Mouse (Mus musculus): Measurements from ENCODE around the gene Cd63. TPM values are rescaled to one million over a fixed set of nuclear protein-coding genes. Genes with fewer than 3 reads are reported as not detected.
A peak's percentile ranks its signal among the peaks of the same experiment; 100 is the strongest.

Gene Cd63
- total RNA-seq, 1 experiment: 226 TPM

DNA sequence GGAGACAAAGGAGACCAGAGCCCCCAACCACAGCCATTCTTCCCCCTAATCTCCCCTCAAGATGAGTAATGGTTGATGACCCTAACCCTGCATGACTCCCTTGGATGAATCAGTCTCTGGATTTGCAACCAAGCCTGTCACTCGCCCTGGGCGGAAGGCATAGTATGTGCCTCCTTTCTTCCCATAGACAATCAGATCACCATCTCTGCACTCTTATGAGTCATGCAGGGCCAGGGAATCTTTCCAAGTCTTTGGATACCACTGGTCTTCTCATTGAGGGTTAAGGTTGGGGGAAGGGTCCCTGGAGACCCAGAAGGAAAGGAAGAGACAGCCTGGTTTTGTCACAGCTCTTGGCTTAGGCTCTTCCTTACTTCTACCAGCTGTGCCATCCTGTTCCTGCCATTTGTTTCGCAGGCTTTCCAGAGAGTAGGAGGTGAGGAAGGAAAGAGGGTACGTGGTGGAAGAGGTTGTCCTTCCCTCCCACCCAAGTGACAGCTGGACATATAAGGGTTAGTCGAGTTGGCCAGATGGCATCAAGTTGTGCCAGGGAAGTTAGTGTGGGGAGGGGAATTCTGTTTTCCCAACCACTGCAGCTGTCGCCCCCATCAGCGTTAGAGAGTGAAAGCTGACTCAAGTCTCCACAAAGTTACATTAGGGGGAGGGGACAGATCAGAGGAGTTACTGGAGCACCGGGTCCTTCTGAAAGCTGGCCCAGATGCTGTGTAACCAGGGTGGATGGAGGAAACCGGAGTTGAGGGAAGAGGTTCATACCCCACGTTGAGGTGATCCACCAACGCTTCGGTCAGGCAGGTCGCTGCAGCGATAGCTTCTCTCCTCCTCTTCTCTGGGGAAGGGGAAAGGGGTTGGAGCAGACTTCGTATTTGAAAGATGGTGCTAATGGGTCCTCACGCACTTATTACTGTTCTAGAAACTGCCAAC, 21.4 kb downstream of the Cd63 start:
- no peak for DNase-seq (ENCODE audit: low read depth, low spot score)
- Histone ChIP-seq H3K4me3 (ENCODE audit: insufficient read depth in 1 of 2, low read depth in 1 of 2, low read length in 2 of 2, poor library complexity in 1 of 2, severe bottlenecking in 1 of 2) (peak overlapping the region; percentile 76 to 95), H3K9ac (ENCODE audit: insufficient read depth, low read depth, low read length, poor library complexity, severe bottlenecking) (peak overlapping the region; percentile 59; the same call in 1 of the 2 replicates), H3K4me1 (ENCODE audit: control insufficient read depth in 2 of 2, insufficient read depth in 2 of 2, low read length in 2 of 2, poor library complexity in 1 of 2) (peaks cover 0 to 17% of the 10 kb centered on the region in 2 experiments; a peak in 2 of 4 replicates), H3K36me3 (ENCODE audit: control insufficient read depth, insufficient read depth, low read length, poor library complexity, severe bottlenecking) (peaks cover 8% of the 10 kb centered on the region; the same call in 1 of the 2 replicates), H3K27ac (ENCODE audit: insufficient read depth, low read depth, low read length, poor library complexity, severe bottlenecking) (no peak overlapping the region), H3K9me3 (ENCODE audit: control insufficient read depth, insufficient read depth, low read depth, low read length) (no peaks in the 10 kb centered on the region)
- no peak for TF ChIP-seq ZC3H11A (IDR thresholded peaks at IDR 0.05; ENCODE audit: borderline replicate concordance, low read depth, low read length)
- TF ChIP-seq MAFK (IDR thresholded peaks at IDR 0.05; ENCODE audit: insufficient read depth, low read depth, low read length): no peak
- TF ChIP-seq ZNF384 (IDR thresholded peaks at IDR 0.05; ENCODE audit: low read depth, low read length): no peak
- TF ChIP-seq HCFC1 (IDR thresholded peaks at IDR 0.05; ENCODE audit: borderline replicate concordance, insufficient read depth, low read length): no peak
- no peak for TF ChIP-seq CHD2 (IDR thresholded peaks at IDR 0.05; ENCODE audit: low read depth, low read length)
- in situ Hi-C loops (cut with MboI; ENCODE audit: low sequenced_read_pairs in 2 of 2, unreplicated experiment in 2 of 2): no loop called here

DNA sequence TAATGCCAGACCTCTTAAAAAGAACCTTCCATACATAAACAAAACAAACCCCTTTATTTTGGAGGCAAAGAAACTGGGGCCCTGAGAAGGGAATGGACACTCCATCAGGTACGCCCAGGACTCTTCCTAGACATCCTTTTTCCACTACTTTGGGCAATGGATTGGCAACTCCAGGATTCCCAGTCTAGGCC, 21.9 kb downstream of the Cd63 start, which contains the start of gene Rdh5:
Gene Rdh5 (minus strand): TSS at position 67 of the 191 bp plus-strand sequence.
- H3K4me1 ChIP-seq (ENCODE audit: control insufficient read depth in 2 of 2, insufficient read depth in 2 of 2, low read length in 2 of 2, poor library complexity in 1 of 2): peaks cover 0 to 17% of the 10 kb centered on the region in 2 experiments; a peak in 2 of 4 replicates
- H3K27ac ChIP-seq (ENCODE audit: insufficient read depth, low read depth, low read length, poor library complexity, severe bottlenecking): peak within 1 kb of the TSS; percentile 69
- no peak for DNase-seq (ENCODE audit: low read depth, low spot score)
- H3K9ac ChIP-seq (ENCODE audit: insufficient read depth, low read depth, low read length, poor library complexity, severe bottlenecking): peak within 1 kb of the TSS; percentile 90
- H3K9me3 ChIP-seq (ENCODE audit: control insufficient read depth, insufficient read depth, low read depth, low read length): no peaks in the 10 kb centered on the region
- peaks cover 2% of the 10 kb centered on the region; the same call in 1 of the 2 replicates for H3K36me3 ChIP-seq (ENCODE audit: control insufficient read depth, insufficient read depth, low read length, poor library complexity, severe bottlenecking)
- peak within 1 kb of the TSS; percentile 76 to 95 for H3K4me3 ChIP-seq (ENCODE audit: insufficient read depth in 1 of 2, low read depth in 1 of 2, low read length in 2 of 2, poor library complexity in 1 of 2, severe bottlenecking in 1 of 2)
- in situ Hi-C loops (cut with MboI; ENCODE audit: low sequenced_read_pairs in 2 of 2, unreplicated experiment in 2 of 2): no loop called here
- TF ChIP-seq ZC3H11A (IDR thresholded peaks at IDR 0.05; ENCODE audit: borderline replicate concordance, low read depth, low read length) (no peak), MAFK (IDR thresholded peaks at IDR 0.05; ENCODE audit: insufficient read depth, low read depth, low read length) (no peak), ZNF384 (IDR thresholded peaks at IDR 0.05; ENCODE audit: low read depth, low read length) (no peak), HCFC1 (IDR thresholded peaks at IDR 0.05; ENCODE audit: borderline replicate concordance, insufficient read depth, low read length) (no peak), CHD2 (IDR thresholded peaks at IDR 0.05; ENCODE audit: low read depth, low read length) (no peak)

DNA sequence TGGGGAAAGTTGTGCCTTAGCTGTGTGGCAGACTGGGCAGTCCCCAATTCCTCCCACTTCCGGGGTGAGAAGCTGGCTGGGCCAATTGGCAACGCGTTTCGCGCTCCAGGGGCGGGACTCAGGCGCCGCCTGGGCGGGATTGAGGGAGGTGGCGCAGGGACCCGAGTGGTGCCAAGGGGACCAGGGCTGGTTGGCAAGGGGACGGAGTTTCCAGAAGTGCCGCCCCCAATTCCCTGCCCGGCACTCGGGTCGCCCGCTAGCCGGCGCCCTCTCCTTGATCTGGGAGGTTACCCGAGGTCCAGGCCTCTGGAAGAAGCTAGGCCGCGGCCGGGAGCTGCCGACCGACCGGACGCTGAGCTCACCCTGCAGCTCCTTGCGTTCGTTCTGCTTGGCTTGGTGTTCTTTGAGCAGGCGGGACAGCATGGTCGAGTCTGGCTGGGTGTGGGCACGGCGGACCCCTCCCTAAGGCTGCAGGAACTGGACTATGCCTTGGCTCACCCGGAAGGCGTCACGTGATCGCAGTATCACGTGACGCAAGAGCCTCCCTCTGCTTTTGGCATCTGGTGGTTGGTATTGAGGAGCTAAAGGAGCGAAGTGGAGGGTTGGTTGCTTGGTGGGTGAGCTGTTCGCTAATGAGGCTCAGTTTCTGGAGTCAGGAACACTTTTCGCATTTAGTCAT, 22.4 kb downstream of the Cd63 start:
- H3K9ac ChIP-seq (ENCODE audit: insufficient read depth, low read depth, low read length, poor library complexity, severe bottlenecking): peak overlapping the region; percentile 90
- H3K4me3 ChIP-seq (ENCODE audit: insufficient read depth in 1 of 2, low read depth in 1 of 2, low read length in 2 of 2, poor library complexity in 1 of 2, severe bottlenecking in 1 of 2): peak overlapping the region; percentile 76 to 95
- H3K9me3 ChIP-seq (ENCODE audit: control insufficient read depth, insufficient read depth, low read depth, low read length): no peaks in the 10 kb centered on the region
- H3K27ac ChIP-seq (ENCODE audit: insufficient read depth, low read depth, low read length, poor library complexity, severe bottlenecking): peak overlapping the region; percentile 69
- 0 out of 2 replicates have a peak, but pooled peaks have one; percentile 1 for TF ChIP-seq HCFC1 (IDR thresholded peaks at IDR 0.05; ENCODE audit: borderline replicate concordance, insufficient read depth, low read length)
- TF ChIP-seq MAFK (IDR thresholded peaks at IDR 0.05; ENCODE audit: insufficient read depth, low read depth, low read length): no peak
- H3K4me1 ChIP-seq (ENCODE audit: control insufficient read depth in 2 of 2, insufficient read depth in 2 of 2, low read length in 2 of 2, poor library complexity in 1 of 2): peaks cover 0 to 17% of the 10 kb centered on the region in 2 experiments; a peak in 2 of 4 replicates
- H3K36me3 ChIP-seq (ENCODE audit: control insufficient read depth, insufficient read depth, low read length, poor library complexity, severe bottlenecking): no peaks in the 10 kb centered on the region; the same call in 1 of the 2 replicates
- in situ Hi-C loops (cut with MboI; ENCODE audit: low sequenced_read_pairs in 2 of 2, unreplicated experiment in 2 of 2): no loop called here
- peak; percentile 77 for DNase-seq (ENCODE audit: low read depth, low spot score)

DNA sequence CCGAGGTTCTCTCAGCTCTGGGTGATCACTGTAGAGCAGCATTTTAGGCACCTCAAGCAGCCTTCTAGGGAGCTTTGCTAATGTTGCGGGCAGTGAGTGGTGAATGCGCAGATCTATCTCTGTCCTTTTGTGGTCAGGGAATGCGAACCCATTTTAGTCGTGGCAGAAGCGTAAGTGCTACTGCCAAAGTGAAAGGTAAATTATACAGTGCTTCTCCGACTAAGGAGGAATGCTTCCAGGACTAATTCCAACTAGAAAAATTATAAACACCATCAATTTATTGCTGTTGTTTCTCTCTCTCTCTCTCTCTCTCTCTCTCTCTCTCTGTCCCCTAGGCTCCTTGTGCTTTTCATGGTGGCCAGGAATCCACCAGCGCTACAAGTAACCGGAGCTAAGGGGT, 23.1 kb downstream of the Cd63 start, which contains the start of gene Bloc1s1:
Gene Bloc1s1 (minus strand): TSS at position 101 of the 400 bp plus-strand sequence.
- Histone ChIP-seq H3K36me3 (ENCODE audit: control insufficient read depth, insufficient read depth, low read length, poor library complexity, severe bottlenecking) (no peaks in the 10 kb centered on the region), H3K9me3 (ENCODE audit: control insufficient read depth, insufficient read depth, low read depth, low read length) (no peaks in the 10 kb centered on the region), H3K9ac (ENCODE audit: insufficient read depth, low read depth, low read length, poor library complexity, severe bottlenecking) (peak within 1 kb of the TSS; percentile 90), H3K4me3 (ENCODE audit: insufficient read depth in 1 of 2, low read depth in 1 of 2, low read length in 2 of 2, poor library complexity in 1 of 2, severe bottlenecking in 1 of 2) (peak within 1 kb of the TSS; percentile 76 to 95), H3K27ac (ENCODE audit: insufficient read depth, low read depth, low read length, poor library complexity, severe bottlenecking) (peak within 1 kb of the TSS; percentile 69), H3K4me1 (ENCODE audit: control insufficient read depth in 2 of 2, insufficient read depth in 2 of 2, low read length in 2 of 2, poor library complexity in 1 of 2) (peaks cover 0 to 17% of the 10 kb centered on the region in 2 experiments; a peak in 2 of 4 replicates)
- no peak for DNase-seq (ENCODE audit: low read depth, low spot score)
- TF ChIP-seq HCFC1 (IDR thresholded peaks at IDR 0.05; ENCODE audit: borderline replicate concordance, insufficient read depth, low read length): no peak
- TF ChIP-seq ZNF384 (IDR thresholded peaks at IDR 0.05; ENCODE audit: low read depth, low read length): no peak
- no peak for TF ChIP-seq CHD2 (IDR thresholded peaks at IDR 0.05; ENCODE audit: low read depth, low read length)
- no peak for TF ChIP-seq MAFK (IDR thresholded peaks at IDR 0.05; ENCODE audit: insufficient read depth, low read depth, low read length)
- TF ChIP-seq ZC3H11A (IDR thresholded peaks at IDR 0.05; ENCODE audit: borderline replicate concordance, low read depth, low read length): no peak
- in situ Hi-C loops (cut with MboI; ENCODE audit: low sequenced_read_pairs in 2 of 2, unreplicated experiment in 2 of 2): no loop called here

Measured in ES-E14 (cell line).